Mouse (Mus musculus) embryonic facial prominence, embryonic 14.5 days (tissue): Measurements from ENCODE around the gene Spred2. TPM values are rescaled to one million over a fixed set of nuclear protein-coding genes. Genes with fewer than 3 reads are reported as not detected.

ENCODE experiments used
- ATAC-seq: fragments of 200-750 bp; cut with Nextera tagmentation; 2 replicates; pipeline ENCODE4 v1.8.0; 2017; ENCODE audit warnings: low read depth, moderate number of reproducible peaks, moderate TSS enrichment
- DNase-seq: peaks from one replicate; pipeline ENCODE4 v3.0.0-alpha.2; 2015; ENCODE audit warnings: low spot score
- H3K27ac ChIP-seq: fragments of 300-500 bp; sonication (generic); replicated peaks from 2 replicates; pipeline ENCODE4 v1.5.1; 2014; ENCODE audit warnings: low read depth, mild to moderate bottlenecking, low read length, moderate library complexity
- H3K27me3 ChIP-seq: fragments of 300-500 bp; sonication (generic); replicated peaks from 2 replicates; pipeline ENCODE4 v1.6.1; 2014; ENCODE audit warnings: low read length; ENCODE audit not compliant: control insufficient read depth, insufficient read depth
- H3K36me3 ChIP-seq: fragments of 300-500 bp; sonication (generic); 2 replicates; pipeline ENCODE4 v1.6.1; 2014; ENCODE audit warnings: low read length, mixed read lengths; ENCODE audit not compliant: control insufficient read depth, insufficient read depth
- H3K4me1 ChIP-seq: fragments of 300-500 bp; sonication (generic); 2 replicates; pipeline ENCODE4 v1.6.1; 2014; ENCODE audit warnings: antibody characterized with exemption, low read length; ENCODE audit not compliant: control insufficient read depth, insufficient read depth
- H3K4me2 ChIP-seq: fragments of 300-500 bp; sonication (generic); 2 replicates; pipeline ENCODE4 v1.6.1; 2014; ENCODE audit warnings: low read depth, mild to moderate bottlenecking, low read length, moderate library complexity, mixed read lengths
- H3K4me3 ChIP-seq: fragments of 300-500 bp; sonication (generic); 2 replicates; pipeline ENCODE4 v1.5.1; 2014; ENCODE audit warnings: low read depth, mild to moderate bottlenecking, low read length
- H3K9ac ChIP-seq: fragments of 300-500 bp; sonication (generic); 2 replicates; pipeline ENCODE4 v1.6.1; 2014; ENCODE audit warnings: low read depth, mild to moderate bottlenecking, low read length, moderate library complexity, mixed read lengths
- H3K9me3 ChIP-seq: fragments of 300-500 bp; sonication (generic); 2 replicates; pipeline ENCODE4 v1.6.1; 2016; ENCODE audit warnings: low read length; ENCODE audit not compliant: control insufficient read depth
- WGBS: fragments of 180-500 bp; shearing (Covaris S2); extraction: QIAGEN DNeasy Blood & Tissue Kit; methylation state at CpG from one replicate; pipeline ENCODE4 v1.1.7; 2014; 5-methylcytosine and 5-hydroxymethylcytosine counted together
- polyA plus RNA-seq: library from polyadenylated mRNA; unstranded; fragments of >200 nt; fragmentation: Nextera tagmentation; extraction: Ambion mirVana; gene quantifications from 2 replicates; pipeline ENCODE4 v1.2.1, GENCODE M21; 2014

The Spred2 gene
- polyA plus RNA-seq, 1 experiment from 2014 or later: 8.7 TPM

GRCm38 (mm10) chr11:19919785-19920671, 4.1 kb upstream of the Spred2 start:
- DNase-seq (peak; percentile 94), ATAC-seq (peak; percentile 77)
- H3K4me1 ChIP-seq: 0 out of 2 replicates have a peak, but pooled peaks cover 5% of the 10 kb centered on the region
- H3K27ac ChIP-seq: peak overlapping the region; percentile 95
- peak overlapping the region; percentile 85 for H3K4me2 ChIP-seq
- H3K27me3 ChIP-seq: no peaks in the 10 kb centered on the region
- peak overlapping the region; percentile 77 for H3K9ac ChIP-seq
- under 1% methylated on average over 53 of the region's 70 CpGs for WGBS
- peak overlapping the region; percentile 69 for H3K4me3 ChIP-seq
- H3K36me3 ChIP-seq: no peaks in the 10 kb centered on the region
- H3K9me3 ChIP-seq: no peaks in the 10 kb centered on the region

- Histone ChIP-seq H3K27me3 (no peaks in the 10 kb centered on the region), H3K27ac (no peak overlapping the region), H3K9me3 (no peaks in the 10 kb centered on the region), H3K36me3 (no peaks in the 10 kb centered on the region), H3K4me3 (no peak overlapping the region), H3K4me1 (peaks cover 13% of the 10 kb centered on the region), H3K9ac (no peak overlapping the region), H3K4me2 (no peak overlapping the region)
- DNase-seq (no peak), ATAC-seq (no peak)
- 78% methylated on average over 1 of the region's 1 CpGs for WGBS
These were observed 2.5 kb upstream of the Spred2 start for GRCm38 (mm10) chr11:19921723-19922122.

- DNase-seq: no peak
These were observed 2.0 kb upstream of the Spred2 start for GRCm38 (mm10) chr11:19922208-19922607.

GRCm38 (mm10) chr11:19924757-19925148, 578 bp downstream of the Spred2 start:
- Histone ChIP-seq H3K27me3 (no peaks in the 10 kb centered on the region), H3K4me3 (peak overlapping the region; percentile 92), H3K27ac (peak overlapping the region; percentile 96), H3K36me3 (no peaks in the 10 kb centered on the region), H3K9ac (peak overlapping the region; percentile 96), H3K4me1 (peaks cover 14% of the 10 kb centered on the region), H3K4me2 (peak overlapping the region; percentile 78), H3K9me3 (no peaks in the 10 kb centered on the region)
- DNase-seq (peak; percentile 43), ATAC-seq (peak; percentile 7)
- 2% methylated on average over 23 of the region's 29 CpGs for WGBS

More at GRCm38 (mm10) chr11:19922208-19922607, 2.0 kb upstream of the Spred2 start:
- Histone ChIP-seq H3K27me3 (no peaks in the 10 kb centered on the region), H3K9ac (no peak overlapping the region), H3K36me3 (no peaks in the 10 kb centered on the region), H3K4me3 (no peak overlapping the region), H3K4me2 (no peak overlapping the region), H3K27ac (no peak overlapping the region), H3K9me3 (no peaks in the 10 kb centered on the region), H3K4me1 (peaks cover 15% of the 10 kb centered on the region)
- 87% methylated on average over 4 of the region's 4 CpGs for WGBS
- ATAC-seq: no peak

GRCm38 (mm10) chr11:19925149-19925975, 1.2 kb downstream of the Spred2 start:
- DNase-seq (peak; percentile 90), ATAC-seq (peak; percentile 56)
- Histone ChIP-seq H3K27ac (peak overlapping the region; percentile 96), H3K9me3 (no peaks in the 10 kb centered on the region), H3K4me1 (peaks cover 14% of the 10 kb centered on the region), H3K4me3 (peak overlapping the region; percentile 92), H3K9ac (peak overlapping the region; percentile 96), H3K36me3 (no peaks in the 10 kb centered on the region), H3K27me3 (no peaks in the 10 kb centered on the region), H3K4me2 (peak overlapping the region; percentile 78)
- WGBS: under 1% methylated on average over 62 of the region's 75 CpGs

GRCm38 (mm10) chr11:19925976-19926842, 2.0 kb downstream of the Spred2 start:
- H3K36me3 ChIP-seq: no peaks in the 10 kb centered on the region
- H3K27ac ChIP-seq: peak overlapping the region; percentile 96
- H3K4me2 ChIP-seq: peak overlapping the region; percentile 78
- H3K9ac ChIP-seq: peak overlapping the region; percentile 96
- H3K27me3 ChIP-seq: no peaks in the 10 kb centered on the region
- peaks cover 14% of the 10 kb centered on the region for H3K4me1 ChIP-seq
- DNase-seq (peak; percentile 77), ATAC-seq (peak; percentile 13)
- WGBS: 8% methylated on average over 15 of the region's 15 CpGs
- peak overlapping the region; percentile 92 for H3K4me3 ChIP-seq
- H3K9me3 ChIP-seq: no peaks in the 10 kb centered on the region

- H3K27ac ChIP-seq: no peak overlapping the region
- ATAC-seq (no peak), DNase-seq (no peak)
- WGBS: 63% methylated on average over 2 of the region's 2 CpGs
- peak overlapping the region; percentile 78; the same call in 1 of the 2 replicates for H3K4me2 ChIP-seq
- no peaks in the 10 kb centered on the region for H3K27me3 ChIP-seq
- no peaks in the 10 kb centered on the region for H3K9me3 ChIP-seq
- no peak overlapping the region for H3K9ac ChIP-seq
- H3K4me3 ChIP-seq: peak overlapping the region; percentile 92; the same call in 1 of the 2 replicates
- no peaks in the 10 kb centered on the region for H3K36me3 ChIP-seq
- peaks cover 14% of the 10 kb centered on the region for H3K4me1 ChIP-seq
These were observed 2.6 kb downstream of the Spred2 start for GRCm38 (mm10) chr11:19926843-19927120.

- DNase-seq: no peak
- 90% methylated on average over 4 of the region's 4 CpGs for WGBS
- H3K9me3 ChIP-seq: no peaks in the 10 kb centered on the region
These were observed 4.5 kb downstream of the Spred2 start for GRCm38 (mm10) chr11:19928633-19929032.

More at GRCm38 (mm10) chr11:19928633-19929032, 4.5 kb downstream of the Spred2 start:
- Histone ChIP-seq H3K27ac (no peak overlapping the region), H3K27me3 (no peaks in the 10 kb centered on the region), H3K9ac (no peak overlapping the region), H3K4me3 (no peak overlapping the region), H3K4me1 (peaks cover 14% of the 10 kb centered on the region), H3K36me3 (no peaks in the 10 kb centered on the region), H3K4me2 (no peak overlapping the region)
- ATAC-seq: no peak
